Mouse (Mus musculus): ENCODE measurements at regions not wholly inside any gene's neighbourhood (a gene's known extent, or its start where the extent isn't known, plus 50 kb on each side); places are given as distances from the start of the nearest gene placed in this dataset.
"Not testable (repeated sequence)": the region's sequence is repeated elsewhere in the genome, so short reads cannot be mapped to it uniquely, and the experiment has no call there.

GRCm38 (mm10) chr14:53253470-53253869 lies 757.9 kb upstream of the Olfr1507 start:
- TF ChIP-seq CTCF, EP300 (IDR thresholded peaks at IDR 0.05; ENCODE audit: low read depth): not testable (repeated sequence)

Data from heart, postnatal 0 days (tissue).